Mouse (Mus musculus): ENCODE data around the gene Tnk1. TPM values are rescaled to one million over a fixed set of nuclear protein-coding genes. Genes with fewer than 3 reads are reported as not detected.
A peak's percentile ranks its signal among the peaks of the same experiment; 100 is the strongest.

The Tnk1 gene
- total RNA-seq, 2 experiments from 2014 or later = not detected

GRCm38 (mm10) chr11:69806378-69806777 lies 52.2 kb downstream of the Tnk1 start:
- intact Hi-C loops (cut with DNase I) = no loop called here
- no peak for DNase-seq

- peak; percentile 19 to 34 for DNase-seq
- intact Hi-C loops (cut with DNase I) = loop anchor here (2.0 kb wide), 1 partner anchor 72 kb away; no protein-coding TSS in a partner anchor
Observed at GRCm38 (mm10) chr11:69804972-69805909, 53.3 kb downstream of the Tnk1 start, which contains the start of gene Tmem102. TSS of gene Tmem102 (minus strand) at chr11:69805624.

- DNase-seq = peak; percentile 36 to 51
- intact Hi-C loops (cut with DNase I) = loop anchor here (2.0 kb wide), 1 partner anchor 72 kb away; no protein-coding TSS in a partner anchor
Observed at GRCm38 (mm10) chr11:69804652-69804940, 53.9 kb downstream of the Tnk1 start.

DNA sequence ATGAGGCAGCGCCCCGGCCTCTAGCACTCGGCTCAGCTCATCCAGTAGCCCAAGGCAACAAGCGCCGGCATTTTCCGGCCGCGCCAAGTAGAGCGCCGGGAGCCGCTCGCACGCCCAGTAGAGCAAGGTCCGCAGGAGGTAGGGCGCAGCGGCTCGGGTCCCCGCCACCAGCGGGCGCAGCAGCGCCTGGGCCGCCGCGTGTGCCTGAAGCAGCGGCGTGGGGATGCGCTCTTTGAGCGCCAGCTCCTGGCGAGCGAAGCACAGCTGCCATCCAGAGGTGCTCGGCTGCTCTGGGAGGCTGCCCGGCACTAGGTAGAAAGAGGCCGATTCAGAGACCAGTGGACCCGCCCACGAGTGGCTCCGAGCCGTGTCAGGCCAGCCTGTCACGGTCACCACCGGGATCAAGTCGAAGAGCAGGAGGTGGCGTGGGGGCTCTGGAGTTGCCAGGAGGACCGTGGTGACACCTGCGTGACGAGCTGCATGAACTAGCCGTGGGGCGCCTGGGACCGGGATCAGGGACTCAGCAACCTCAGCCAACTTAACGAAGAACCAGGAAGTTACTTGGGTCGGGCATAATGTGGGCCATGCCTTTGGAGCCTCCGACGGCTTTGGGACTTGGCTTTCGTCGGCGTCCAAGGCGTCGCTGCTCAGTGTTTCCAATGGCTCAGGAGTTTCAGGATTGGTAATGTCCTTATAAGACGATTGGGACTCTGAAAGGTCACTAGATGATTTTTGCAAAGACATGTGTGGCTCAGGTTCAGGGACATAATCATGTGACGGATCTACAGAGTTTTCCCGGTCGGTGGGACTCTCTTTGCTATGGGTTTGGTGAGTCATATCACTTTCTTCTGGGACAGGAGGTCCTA lies 54.5 kb downstream of the Tnk1 start:
- intact Hi-C loops (cut with DNase I) = loop anchor here (2.0 kb wide), 3 partner anchors 33 to 73 kb away; partner anchors contain the start of genes Nlgn2 and Zbtb4
- peak; percentile 80 to 84 for DNase-seq

- intact Hi-C loops (cut with DNase I) = loop anchor here (2.0 kb wide), 2 partner anchors 33 to 39 kb away; partner anchors contain the start of genes Nlgn2 and Zbtb4
- no peak for DNase-seq
Observed at GRCm38 (mm10) chr11:69803328-69803727, 55.2 kb downstream of the Tnk1 start.

DNA sequence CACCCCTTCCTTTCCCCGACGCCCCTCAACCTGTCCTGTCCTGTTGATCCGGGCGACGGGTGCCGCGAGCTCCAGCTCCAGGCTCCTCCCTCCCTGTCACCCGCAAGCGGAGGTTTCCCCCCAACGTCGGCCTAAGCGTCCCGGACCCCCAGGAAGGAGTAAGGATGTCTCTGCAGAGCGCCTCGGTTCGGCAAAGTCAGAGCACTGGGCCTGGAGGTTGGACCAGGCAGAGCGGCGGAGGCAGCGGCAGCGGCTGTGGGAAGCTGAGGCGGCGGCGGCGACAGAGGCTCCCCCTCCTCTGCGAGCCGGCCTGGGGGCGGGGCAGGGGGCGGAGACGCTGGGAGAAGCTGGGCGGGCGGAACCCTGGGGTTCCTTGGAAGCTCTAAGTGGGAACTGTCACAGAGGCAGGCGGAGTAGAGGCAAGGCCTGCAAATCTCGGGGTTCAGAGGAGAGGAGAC lies 55.9 kb downstream of the Tnk1 start:
- intact Hi-C loops (cut with DNase I) = loop anchor here (2.0 kb wide), 2 partner anchors 34 to 38 kb away; partner anchors contain the start of genes Nlgn2 and Zbtb4
- DNase-seq = peak; percentile 88 to 89

DNA sequence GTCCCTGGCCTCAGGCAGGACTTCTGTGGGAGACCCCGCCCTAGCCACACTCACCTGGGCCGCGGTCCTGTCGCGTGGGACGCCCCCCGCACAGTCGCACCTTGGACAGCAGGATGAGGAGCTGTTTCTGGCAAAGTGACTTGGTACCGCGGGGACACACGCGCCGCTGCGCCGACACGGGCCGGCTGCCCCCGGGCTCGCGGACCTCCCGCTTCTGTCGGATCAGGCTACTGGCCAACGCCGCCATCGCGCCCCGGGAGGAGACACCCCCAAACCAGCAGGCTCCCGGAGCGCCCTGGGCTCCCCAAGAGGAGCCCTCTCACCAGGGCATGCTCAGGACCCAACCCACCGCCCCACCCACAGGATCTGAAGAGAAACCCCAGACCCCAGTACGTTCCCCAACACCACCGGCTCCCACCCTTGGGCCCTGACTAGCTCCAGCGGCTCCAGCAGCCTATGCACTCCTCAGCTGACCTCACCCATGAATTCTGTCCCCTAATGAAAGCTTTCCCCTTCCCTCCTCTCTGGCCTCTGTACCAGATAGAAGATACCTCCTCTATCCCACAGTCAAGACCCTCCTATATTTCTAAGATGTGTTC lies 57.1 kb downstream of the Tnk1 start, which contains the start of gene Fgf11:
Gene Fgf11, minus strand, starts transcription at position 479 of the 599 bp plus-strand sequence.
- intact Hi-C loops (cut with DNase I) = no loop called here
- peak in 1 of 2 experiments; percentile 19 for DNase-seq

Small RNAs within 50 kb of the gene (microRNA-seq; reads per million reads assigned to microRNA genes)
- gene Mir6924 = 0 reads per million in 2 experiments

Other genes with a start within 250 kb of the Tnk1 start
- not detected for gene Shbg, start 240.8 kb downstream of the Tnk1 start, total RNA-seq (2021)
- 1 to 10 TPM; 4.3 to 4.7 TPM for gene Sat2, start 236.7 kb downstream of the Tnk1 start, total RNA-seq (2021)
- gene Fxr2, start 225.7 kb downstream of the Tnk1 start, total RNA-seq (2021) = 10 to 100 TPM; 72.1 to 78.7 TPM
- gene Sox15, start 203.4 kb downstream of the Tnk1 start, total RNA-seq (2021) = not detected
- gene Mpdu1, start 196.1 kb downstream of the Tnk1 start, total RNA-seq (2021) = 10 to 100 TPM; 33.1 to 33.7 TPM
- gene Cd68, start 192.6 kb downstream of the Tnk1 start, total RNA-seq (2021) = 1 to 10 TPM; 5.8 to 7.8 TPM
- 100 to 1,000 TPM; 389 to 397 TPM for gene Eif4a1, start 186.3 kb downstream of the Tnk1 start, total RNA-seq (2021)
- gene Senp3, start 176.6 kb downstream of the Tnk1 start, total RNA-seq (2021) = 10 to 100 TPM; 48.9 to 49.6 TPM
- gene Tnfsf13, start 172.9 kb downstream of the Tnk1 start, total RNA-seq (2021) = 1 to 10 TPM; 2.1 to 2.4 TPM
- 10 to 100 TPM; 19.6 to 20.3 TPM for gene Tnfsf12, start 162.9 kb downstream of the Tnk1 start, total RNA-seq (2021)
- gene Tnfsfm13, start 162.6 kb downstream of the Tnk1 start, total RNA-seq (2021) = 1 to 10 TPM; 5.1 to 5.2 TPM
- 10 to 100 TPM; 44.5 to 47.5 TPM for gene Polr2a, start 100.1 kb downstream of the Tnk1 start, total RNA-seq (2021)
- under 1 TPM; 0.17 to 0.40 TPM for gene Slc35g3, start 96.8 kb downstream of the Tnk1 start, total RNA-seq (2021)
- gene Zbtb4, start 92.8 kb downstream of the Tnk1 start, total RNA-seq (2021) = 10 to 100 TPM; 42.2 to 43.9 TPM
- 1 to 10 TPM; 5.8 to 7.1 TPM for gene Chrnb1, start 62.8 kb downstream of the Tnk1 start, total RNA-seq (2021)
- 1 to 10 TPM; 1.9 to 3.5 TPM for gene Fgf11, start 56.9 kb downstream of the Tnk1 start, total RNA-seq (2021)
- gene Tmem102, start 53.1 kb downstream of the Tnk1 start, total RNA-seq (2021) = 1 to 10 TPM in 1 of 2 experiments, under 1 TPM in 1; 0.94 to 1.2 TPM
- gene Gm39566, start 43.4 kb downstream of the Tnk1 start, total RNA-seq (2021) = not detected
- gene Spem2, start 40.3 kb downstream of the Tnk1 start, total RNA-seq (2021) = not detected
- gene Spem1, start 36.5 kb downstream of the Tnk1 start, total RNA-seq (2021) = not detected
- gene Nlgn2, start 20.9 kb downstream of the Tnk1 start, total RNA-seq (2021) = 10 to 100 TPM; 13.6 TPM
- 100 to 1,000 TPM; 130 to 151 TPM for gene Tmem256, start 20.2 kb downstream of the Tnk1 start, total RNA-seq (2021)
- gene Plscr3, start 12.4 kb downstream of the Tnk1 start, total RNA-seq (2021) = 10 to 100 TPM; 52.5 to 59.7 TPM
- gene Tmem95, start 19.3 kb upstream of the Tnk1 start, total RNA-seq (2021) = not detected
- 1 to 10 TPM; 3.0 to 3.5 TPM for gene Kctd11, start 22.7 kb upstream of the Tnk1 start, total RNA-seq (2021)
- gene Acap1, start 36.8 kb upstream of the Tnk1 start, total RNA-seq (2021) = 1 to 10 TPM; 2.7 to 3.0 TPM
- 1 to 10 TPM; 2.1 to 2.7 TPM for gene 2810408A11Rik, start 42.3 kb upstream of the Tnk1 start, total RNA-seq (2021)
- gene Neurl4, start 42.3 kb upstream of the Tnk1 start, total RNA-seq (2021) = 10 to 100 TPM; 39.2 to 39.9 TPM
- 10 to 100 TPM; 29.4 to 30.5 TPM for gene Gps2, start 55.2 kb upstream of the Tnk1 start, total RNA-seq (2021)
- gene Eif5a, start 63.2 kb upstream of the Tnk1 start, total RNA-seq (2021) = 100 to 1,000 TPM; 488 to 490 TPM
- 10 to 100 TPM; 22.7 to 25.7 TPM for gene Ybx2, start 77.1 kb upstream of the Tnk1 start, total RNA-seq (2021)
- gene Slc2a4, start 89.5 kb upstream of the Tnk1 start, total RNA-seq (2021) = 100 to 1,000 TPM; 135 to 144 TPM
- not detected for gene Cldn7, start 106.0 kb upstream of the Tnk1 start, total RNA-seq (2021)
- gene Ctdnep1, start 122.4 kb upstream of the Tnk1 start, total RNA-seq (2021) = 100 to 1,000 TPM; 144 to 159 TPM
- gene Elp5, start 123.8 kb upstream of the Tnk1 start, total RNA-seq (2021) = 10 to 100 TPM; 60.7 to 64.6 TPM
- 100 to 1,000 TPM; 275 to 295 TPM for gene Gabarap, start 132.4 kb upstream of the Tnk1 start, total RNA-seq (2021)
- gene Phf23, start 137.0 kb upstream of the Tnk1 start, total RNA-seq (2021) = 10 to 100 TPM; 23.1 to 27.7 TPM
- 10 to 100 TPM in 1 of 2 experiments, 1 to 10 TPM in 1; 8.6 to 11.8 TPM for gene Dvl2, start 141.9 kb upstream of the Tnk1 start, total RNA-seq (2021)
- 1,000 to 10,000 TPM; 1,260 to 1,282 TPM for gene Acadvl, start 156.7 kb upstream of the Tnk1 start, total RNA-seq (2021)
- gene Dlg4, start 158.2 kb upstream of the Tnk1 start, total RNA-seq (2021) = 10 to 100 TPM; 11.5 to 12.0 TPM
- under 1 TPM in 1 of 2 experiments, not detected in 1; 0.22 TPM for gene Asgr1, start 195.4 kb upstream of the Tnk1 start, total RNA-seq (2021)
- not detected for gene Asgr2, start 233.9 kb upstream of the Tnk1 start, total RNA-seq (2021)

Data from heart, postnatal 10 days (tissue).